Mouse (Mus musculus) thymus, adult 18-20 months (tissue): ENCODE measurements around the gene Dnajc2.
"Not testable (repeated sequence)": the region's sequence is repeated elsewhere in the genome, so short reads cannot be mapped to it uniquely, and the experiment has no call there.

Experiments
- DNase-seq, 2 experiments: peaks; one replicate each; pipeline ENCODE4 v3.0.0; 2022; ENCODE audit warnings: mixed read lengths in 2 of 2

The Dnajc2 gene

DNA sequence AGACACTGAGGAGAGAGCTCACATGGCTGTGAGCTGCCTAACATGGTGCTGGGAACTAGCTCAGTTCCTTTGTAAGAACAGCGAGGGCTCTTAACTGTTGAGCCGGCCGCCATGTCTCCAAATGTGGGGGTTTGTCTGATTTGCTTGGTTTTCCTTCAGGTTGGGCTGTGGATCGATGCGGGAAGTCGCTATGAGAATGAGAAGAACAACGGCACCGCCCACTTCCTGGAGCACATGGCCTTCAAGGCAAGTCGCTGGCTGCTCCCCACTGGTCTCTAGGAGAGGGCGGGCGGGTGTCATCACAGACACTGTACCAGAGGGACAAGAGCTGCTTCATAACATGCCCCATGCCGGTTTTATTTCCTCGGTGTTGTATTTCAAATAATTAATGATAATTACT lies 45.2 kb downstream of the Dnajc2 start:
- DNase-seq = no peak

DNA sequence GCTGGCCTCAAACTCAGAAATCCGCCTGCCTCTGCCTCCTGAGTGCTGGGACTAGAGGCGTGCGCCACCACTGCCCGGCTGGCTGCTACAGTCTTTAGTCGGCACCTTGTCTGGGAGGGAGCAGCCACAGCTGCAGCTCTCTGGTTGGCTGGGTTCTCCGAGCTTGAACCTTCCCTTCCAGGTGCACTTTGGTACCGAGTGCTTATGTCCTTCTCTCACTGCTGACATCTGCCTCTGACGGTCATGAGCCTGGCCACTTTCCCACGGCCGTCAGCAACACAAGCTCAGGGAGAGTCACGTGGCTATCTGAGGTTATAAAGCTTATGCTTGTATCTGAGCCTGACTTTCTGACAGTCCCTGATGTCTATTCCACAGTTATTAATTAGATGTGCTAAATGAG lies 45.9 kb downstream of the Dnajc2 start:
- DNase-seq = no peak

DNA sequence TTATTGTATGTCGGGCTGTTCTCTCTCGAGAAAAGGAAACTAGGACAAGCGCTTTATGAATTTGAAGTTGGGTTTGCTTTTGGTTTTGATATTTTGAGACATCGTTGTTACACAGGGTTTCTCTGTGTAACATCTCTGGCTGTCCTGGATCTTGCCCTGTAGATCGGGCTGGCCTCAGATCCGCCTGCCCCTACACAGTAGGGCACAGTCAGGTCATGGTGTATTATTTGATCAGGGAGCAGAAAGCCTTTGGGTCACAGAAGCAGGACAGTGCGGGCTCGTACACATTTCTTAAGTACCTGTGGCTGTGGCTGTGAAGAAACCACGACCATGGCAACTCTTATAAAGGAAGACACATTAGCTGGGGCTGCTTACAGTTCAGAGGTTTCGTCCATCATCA lies 47.4 kb downstream of the Dnajc2 start:
- DNase-seq = no peak

DNA sequence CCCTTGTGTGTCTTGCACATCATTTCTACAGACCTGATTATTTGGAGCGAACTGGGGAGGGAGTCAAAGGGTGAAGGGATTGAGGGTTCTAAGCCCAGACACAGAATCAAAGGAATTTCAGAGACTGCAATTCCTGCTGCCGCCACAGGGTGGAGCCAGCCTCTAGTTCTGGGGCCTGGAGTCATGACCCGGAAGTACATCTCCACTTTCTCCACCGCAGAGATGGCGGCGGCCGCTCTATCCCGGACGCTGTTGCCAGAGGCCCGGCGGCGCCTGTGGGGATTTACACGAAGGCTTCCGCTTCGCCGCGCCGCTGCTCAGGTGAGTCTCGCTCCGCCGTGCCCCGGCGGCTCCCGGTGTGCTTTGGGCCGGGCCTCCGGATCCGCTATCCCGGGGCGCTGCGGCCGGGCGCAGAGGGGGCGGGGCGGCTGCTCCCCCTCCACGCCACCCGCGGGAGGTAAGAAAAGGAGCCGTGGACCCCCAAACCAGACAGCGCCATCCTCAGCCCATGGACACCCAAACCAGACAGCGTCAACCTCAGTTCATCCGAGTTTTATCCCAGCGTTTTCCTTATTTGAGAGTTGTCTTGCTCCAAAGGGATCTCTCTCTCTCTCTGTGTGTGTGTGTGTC lies 48.0 kb downstream of the Dnajc2 start, which contains the start of gene Pmpcb:
TSS of gene Pmpcb (plus strand) at position 186 of the 630 bp plus-strand sequence.
- peak; percentile 78 to 80 for DNase-seq

DNA sequence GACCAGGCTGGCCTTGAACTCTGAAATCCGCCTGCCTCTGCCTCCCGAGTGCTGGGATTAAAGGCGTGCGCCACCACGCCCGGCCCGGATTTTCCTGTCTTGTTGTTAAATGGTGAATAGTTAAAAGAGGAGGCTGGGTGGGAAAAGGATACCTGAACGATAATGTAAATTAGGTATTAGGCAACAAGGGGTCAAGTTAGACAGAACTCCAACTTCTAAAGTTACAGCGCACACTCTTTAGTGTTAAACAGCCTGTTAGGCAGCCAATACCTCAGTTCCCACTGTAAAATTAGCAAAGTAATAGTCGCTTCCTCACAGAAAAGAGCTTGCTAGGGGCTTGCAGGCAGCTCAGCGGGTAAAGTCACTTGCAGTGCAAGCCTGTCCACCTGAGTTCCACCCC lies 49.0 kb downstream of the Dnajc2 start:
- DNase-seq = no peak

DNA sequence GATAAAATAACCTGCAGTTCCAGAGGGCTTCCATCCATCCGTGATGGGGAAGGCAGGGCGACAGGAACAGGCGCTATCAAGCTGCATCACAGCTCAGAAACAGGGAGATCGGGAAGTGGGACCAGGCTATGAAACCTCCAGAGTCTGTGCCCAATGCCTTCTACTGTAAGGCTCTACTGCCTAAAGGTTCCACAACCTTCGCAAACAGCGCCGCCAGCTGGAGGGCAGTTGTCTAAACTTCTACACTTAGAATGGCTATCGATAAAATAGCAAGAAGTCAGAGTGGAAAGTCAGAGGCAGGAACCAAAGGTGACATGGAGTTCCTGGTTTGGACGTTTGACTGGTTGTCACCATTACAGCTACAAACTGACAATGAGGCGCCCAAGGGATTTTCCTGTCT lies 49.5 kb downstream of the Dnajc2 start:
- peak; percentile 26 to 55 for DNase-seq

DNA sequence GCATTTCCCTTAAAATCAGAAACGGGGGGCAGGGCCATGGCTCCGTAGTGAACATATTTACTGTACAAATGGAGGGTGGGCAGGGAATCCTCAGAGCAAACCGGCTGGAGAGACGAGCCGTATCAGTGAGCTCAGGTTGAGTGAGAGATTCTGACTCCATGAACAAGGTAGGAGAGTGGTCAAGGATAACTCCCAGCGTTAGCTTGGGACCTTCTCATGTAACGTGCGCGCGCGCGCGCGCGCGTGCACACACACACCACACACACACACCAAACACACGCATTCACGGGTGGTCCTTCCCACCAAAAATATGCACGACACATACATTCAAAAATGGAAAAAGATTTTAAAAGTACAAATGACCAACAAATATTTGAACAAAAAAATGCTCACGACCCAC lies 50.0 kb downstream of the Dnajc2 start:
- no peak for DNase-seq

DNA sequence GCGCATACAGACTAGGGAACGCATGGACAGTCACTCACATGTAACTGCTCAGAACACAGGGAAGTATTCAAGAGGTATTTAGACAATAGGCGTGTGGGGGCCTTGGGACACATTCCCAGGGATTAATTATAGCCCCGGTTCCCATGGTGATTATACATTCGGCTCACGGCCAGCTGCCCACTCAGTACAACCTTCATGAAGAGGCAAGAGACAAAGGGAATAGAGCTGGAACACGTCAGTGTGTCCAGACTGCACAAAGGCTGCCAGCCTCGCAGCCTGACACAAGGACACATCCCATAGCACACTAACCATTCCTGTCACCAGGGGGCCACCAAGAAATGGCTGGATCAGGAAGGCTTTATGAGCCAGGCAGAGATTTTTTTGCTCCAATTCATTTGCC lies 52.1 kb downstream of the Dnajc2 start:
- DNase-seq = no peak

DNA sequence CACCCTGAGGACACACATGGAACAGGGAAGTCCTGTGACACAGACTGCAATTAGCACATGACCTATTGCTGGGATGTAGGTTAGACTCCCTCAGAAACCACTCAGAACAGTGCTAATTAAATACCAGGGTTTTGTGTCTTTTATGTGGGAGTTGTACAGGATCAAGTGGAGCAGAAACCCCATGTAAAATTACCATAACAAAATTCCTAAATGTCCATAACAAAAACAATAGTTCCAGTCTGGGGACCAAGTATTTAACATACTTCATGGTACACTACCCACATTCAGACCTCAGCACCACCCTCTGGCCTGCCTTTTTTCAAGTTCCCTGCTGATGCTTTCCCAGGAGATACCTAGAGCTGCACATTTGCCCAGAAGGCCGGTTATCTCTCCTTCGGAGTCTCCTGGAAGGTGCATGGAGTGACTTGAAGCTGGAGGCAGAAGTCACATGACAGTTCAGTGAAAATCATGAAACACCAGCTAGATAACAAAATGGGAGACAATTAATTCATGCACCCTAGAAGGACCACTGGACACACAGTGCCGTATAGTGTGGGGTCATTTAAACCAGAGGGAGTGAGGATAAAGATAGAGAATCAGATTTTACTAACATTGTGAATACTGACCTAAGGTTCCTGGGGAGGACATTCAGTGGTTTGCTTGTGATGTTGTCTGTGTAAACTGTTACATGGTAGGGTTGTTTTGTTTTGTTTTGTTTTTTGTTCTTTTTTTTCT lies 52.7 kb downstream of the Dnajc2 start:
- no peak for DNase-seq

DNA sequence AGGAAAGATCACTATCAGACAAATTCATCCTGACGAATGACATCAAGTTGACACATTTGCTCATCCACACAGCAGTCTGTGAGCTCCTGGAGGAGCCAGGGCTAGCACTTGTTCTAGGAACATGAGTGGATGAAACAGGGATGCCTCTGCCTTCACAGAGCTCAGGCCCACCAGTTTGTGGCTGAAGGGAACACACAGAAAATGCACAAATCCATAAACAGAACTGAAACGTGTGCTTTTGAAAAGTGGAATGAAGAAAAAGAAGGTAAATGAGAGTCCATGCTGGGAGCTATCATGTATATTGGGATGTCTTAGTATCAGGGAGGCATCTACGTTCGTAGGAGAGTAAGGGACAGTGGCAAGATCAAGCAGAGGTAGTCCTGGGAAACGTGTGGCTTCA lies 55.9 kb downstream of the Dnajc2 start:
- no peak for DNase-seq

DNA sequence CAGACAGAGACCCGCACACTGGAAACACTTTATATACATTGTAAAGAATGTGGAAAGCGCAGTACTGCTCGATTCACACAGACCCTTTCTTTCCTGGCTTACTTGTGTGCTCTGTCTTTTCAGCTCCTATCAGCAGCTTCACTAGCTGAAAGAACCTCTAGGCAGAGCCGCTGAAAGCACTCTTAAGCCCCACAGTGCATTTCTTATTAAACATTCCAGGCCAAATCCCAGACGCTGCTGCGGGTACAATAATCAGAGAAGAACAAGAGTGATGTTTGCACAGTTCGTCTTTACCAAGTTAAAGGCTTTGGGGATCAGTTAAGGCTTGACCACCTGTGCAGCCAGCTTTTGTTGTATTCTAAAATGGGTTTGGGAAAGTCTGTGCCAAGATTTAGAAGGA lies 60.2 kb downstream of the Dnajc2 start:
- no peak for DNase-seq

DNA sequence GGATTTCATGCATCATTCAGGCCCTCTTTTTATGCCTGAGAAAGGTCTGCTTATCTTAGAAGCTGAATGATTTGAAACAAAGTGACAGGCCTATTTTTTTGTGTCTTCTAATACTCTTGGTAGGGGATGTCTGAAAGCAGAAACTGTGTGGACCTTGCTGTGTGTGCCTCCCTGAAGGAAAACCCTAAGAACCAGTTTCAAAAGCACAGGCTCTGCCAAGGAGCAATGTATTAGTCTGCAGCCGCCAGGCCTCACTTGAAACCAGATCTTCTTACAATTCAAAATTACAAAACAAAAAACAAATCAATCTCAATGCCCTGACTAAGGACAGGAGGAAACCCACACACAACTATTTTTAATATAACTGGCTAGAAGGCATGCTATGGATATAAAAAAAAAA lies 60.6 kb downstream of the Dnajc2 start:
- no peak for DNase-seq

DNA sequence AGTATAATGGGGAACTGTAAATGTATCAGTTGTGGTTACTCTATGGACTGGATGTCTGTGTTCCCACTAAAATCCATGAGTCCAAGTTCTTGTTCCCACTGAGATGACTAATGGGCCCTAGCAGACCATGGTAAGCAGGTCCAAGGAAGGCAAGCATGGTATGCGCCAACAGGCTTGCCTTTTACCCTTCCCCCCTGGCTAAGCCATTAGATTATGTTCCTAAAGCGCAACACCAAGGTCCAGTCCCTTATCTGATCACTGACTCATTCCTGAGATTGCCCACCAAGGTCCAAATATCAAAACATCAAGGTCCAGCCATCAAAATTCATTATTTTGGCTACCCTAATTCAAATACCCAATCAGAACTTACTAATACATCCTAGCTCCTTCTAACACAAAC lies 65.8 kb downstream of the Dnajc2 start:
- no peak for DNase-seq

DNA sequence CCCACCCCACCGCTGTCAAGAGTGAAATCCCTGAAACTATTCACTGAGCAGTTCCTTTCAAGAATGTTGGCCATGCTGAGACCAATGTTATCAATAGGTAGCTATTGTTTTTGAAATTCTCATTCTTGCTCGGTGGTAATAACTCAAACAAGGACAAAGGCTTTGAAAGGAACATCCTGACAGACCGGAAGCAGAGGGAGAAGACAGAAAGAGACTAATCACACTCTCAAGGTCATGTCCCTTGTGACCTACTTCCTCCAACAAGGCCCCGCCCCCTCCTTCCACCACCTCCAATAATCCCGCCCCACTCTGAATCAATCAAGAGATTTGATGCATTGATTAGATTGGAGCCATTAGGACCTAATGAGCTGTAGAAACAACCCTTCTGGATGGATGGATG lies 66.5 kb downstream of the Dnajc2 start:
- DNase-seq = no peak

DNA sequence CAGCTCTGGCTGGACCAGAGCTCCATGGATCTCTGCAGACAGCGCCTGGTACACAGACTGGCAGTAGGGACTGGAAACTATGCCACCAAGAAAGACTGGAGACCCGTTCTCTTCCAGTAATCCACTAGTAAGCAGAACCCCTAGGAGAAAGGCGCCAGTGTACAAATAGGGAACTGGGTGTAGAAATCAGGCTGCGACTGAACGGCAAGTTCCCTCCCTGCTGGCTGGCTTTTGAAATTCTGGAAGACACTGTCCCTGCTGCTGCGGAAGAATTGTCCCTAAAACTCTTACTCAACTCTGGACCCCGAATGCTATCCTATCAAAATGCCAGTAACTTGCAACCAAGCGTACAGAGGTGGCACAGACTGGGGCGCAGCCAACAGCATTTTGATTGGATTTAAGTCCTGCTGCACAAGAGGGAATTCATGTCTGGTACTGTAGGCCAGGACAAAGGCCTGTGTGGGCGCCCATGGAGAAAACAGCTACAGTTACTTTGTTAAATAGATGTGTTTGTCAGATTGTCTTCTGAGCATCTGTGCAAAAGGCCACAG lies 67.8 kb downstream of the Dnajc2 start:
- no peak for DNase-seq

DNA sequence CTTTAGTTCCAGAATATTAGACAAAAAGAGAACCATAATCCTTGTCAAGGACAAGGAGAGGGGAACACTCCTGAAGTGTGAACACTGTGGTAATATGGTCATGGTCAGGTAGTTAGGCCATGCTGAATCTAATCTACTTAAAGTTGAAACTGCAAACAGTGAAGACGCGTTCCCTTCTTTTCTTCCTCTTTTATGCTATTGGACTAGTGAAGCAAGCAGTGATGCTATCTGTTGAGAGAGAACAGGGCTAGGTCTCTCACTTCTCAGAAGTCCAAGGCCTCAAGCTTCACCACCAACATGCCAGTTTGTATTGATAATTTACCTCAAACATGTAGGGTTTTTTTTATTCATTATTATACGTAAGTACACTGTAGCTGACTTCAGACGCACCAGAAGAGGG lies 70.6 kb downstream of the Dnajc2 start:
- DNase-seq = no peak

DNA sequence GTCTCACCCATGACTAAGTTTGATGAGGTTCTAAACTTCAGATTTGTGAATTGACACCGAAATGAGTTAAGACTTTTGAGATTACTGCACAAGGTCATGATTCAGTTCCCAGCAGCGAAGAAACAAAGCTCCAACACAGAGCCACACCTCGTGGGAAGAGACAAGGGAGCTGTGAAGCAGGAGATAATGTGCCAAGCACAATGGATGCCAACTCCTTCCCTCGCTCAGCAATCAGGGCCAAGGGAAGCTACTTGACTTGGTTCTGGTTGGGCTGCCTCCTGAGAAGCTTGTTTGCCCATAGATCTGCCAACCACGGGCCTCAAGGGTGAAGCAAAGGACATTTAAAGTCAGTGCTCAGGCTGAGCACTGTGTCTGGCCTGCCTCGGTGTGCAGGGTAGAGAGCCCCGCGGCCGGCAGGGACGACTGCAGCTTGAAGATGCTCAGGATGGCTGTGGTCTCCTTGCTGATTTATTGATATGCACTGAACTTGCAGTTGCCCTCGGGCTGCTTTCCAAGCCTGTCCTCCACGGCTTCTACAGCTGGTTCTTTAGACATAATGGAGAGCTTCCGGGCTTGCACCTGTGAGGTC lies 72.8 kb downstream of the Dnajc2 start:
- no peak for DNase-seq

DNA sequence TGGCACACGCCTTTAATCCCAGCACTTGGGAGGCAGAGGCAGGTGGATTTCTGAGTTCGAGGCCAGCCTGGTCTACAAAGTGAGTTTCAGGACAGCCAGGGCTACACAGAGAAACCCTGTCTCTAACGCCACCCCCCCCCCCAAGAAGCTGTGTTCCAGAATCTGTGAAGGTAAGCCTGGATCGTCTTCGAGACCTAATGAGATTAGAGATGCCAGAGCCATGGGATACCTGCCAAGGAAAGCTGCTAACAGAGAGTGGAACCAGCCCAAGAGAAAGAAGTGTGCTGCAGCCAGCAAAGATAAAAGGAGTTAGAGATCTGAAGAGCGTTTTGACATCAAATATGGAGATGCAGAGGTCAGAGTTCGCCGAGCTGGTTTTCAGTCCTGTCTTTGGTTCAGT lies 77.0 kb downstream of the Dnajc2 start:
- not testable (repeated sequence) for DNase-seq
